Mouse (Mus musculus): ENCODE results near the gene Gpx3.

DNA sequence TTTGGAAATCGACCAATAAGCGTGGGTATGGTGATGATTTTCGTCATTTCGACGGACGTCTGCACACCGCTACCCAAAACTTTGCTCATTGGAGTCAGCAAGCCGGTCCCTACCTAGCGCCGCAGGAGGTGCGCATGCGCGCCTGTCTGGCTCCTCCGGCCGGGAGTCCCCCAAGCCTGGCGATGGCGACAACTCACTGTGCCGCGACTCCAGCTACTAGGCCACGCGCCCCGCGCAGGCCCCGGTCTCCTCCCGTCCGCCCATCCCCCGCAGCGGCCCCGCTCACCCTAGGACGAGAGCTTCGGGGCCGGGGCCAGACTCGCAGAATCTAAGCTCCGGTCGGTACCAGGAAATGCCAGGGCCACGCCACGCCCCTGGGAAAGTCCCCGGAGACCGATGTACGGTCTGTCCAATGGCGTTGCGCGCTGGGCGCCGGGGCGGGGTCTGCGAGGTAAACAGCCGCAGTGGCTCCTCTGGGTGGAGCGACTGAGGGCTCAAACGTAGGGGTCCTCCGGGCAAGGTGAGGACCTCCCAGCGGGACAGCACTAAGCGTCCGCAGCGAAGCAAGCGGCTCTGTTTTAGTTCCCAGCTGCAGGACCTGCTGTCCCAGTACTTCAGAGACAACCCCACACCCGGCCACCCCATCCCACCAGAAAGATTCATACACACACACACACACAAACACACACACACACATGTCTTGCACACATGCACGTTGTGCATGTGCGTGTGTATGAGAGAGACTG, 53.7 kb downstream of the Gpx3 start:
- no peak for TF ChIP-seq CTCF (IDR thresholded peaks at IDR 0.05; ENCODE audit: control insufficient read depth, insufficient read depth, insufficient read length)
- no peak for TF ChIP-seq CEBPB (IDR thresholded peaks at IDR 0.05; ENCODE audit: low read depth)
- TF ChIP-seq FOSL1 (IDR thresholded peaks at IDR 0.05; ENCODE audit: insufficient read depth, low read length, poor library complexity, severe bottlenecking): no peak
- no peak for TF ChIP-seq MAX (IDR thresholded peaks at IDR 0.05)

Measured in C2C12 (cell line).